Mouse (Mus musculus): ENCODE data around the gene Rnaset2a.
"Not testable (repeated sequence)": the region's sequence is repeated elsewhere in the genome, so short reads cannot be mapped to it uniquely, and the experiment has no call there.

DNA sequence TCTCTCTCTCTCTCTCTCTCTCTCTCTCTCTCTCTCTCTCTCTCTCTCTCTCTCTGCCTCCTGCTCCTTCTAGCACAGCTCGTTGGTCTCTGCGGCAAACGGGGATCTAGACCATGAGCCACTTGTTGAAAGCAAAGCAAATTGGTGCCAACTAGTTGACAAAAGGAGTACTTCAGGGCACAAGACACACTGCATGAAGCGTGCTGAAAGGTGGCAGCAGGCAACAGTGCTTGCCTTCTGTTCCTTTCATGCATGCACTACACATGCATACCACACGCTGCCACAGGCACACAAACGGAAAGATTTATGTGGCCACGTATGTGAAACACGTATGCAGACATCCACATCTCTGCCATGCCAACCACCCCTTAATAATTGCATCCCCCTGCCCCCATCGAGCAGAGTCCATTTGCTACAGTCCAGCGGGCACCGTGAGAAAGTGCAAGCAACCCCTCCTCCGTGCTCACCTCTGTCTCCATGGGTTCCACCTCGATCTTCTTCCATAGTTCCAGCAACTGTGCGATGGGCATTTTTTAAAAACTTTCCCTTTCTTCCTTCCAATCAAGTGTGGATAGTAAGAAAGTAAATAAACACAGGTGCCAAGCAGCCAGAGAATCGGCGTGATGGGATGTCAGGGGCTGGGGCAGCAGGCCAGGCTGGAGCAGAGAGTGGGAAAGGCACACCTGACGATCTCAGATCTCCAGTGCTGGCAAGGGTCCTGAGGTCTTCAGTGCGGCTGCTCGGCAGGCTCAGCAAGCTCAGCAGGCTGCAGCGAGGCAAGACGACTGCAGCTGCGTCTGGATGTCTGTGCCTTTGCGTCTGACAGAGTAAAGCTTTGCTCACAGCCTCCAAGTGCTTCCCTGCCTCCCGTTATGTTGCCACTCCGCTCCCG lies 47.2 kb downstream of the Rnaset2a start:
- TF ChIP-seq CTCF (IDR thresholded peaks at IDR 0.05; ENCODE audit: low read depth, low read length); GATA1 (IDR thresholded peaks at IDR 0.05; ENCODE audit: borderline replicate concordance, low read length); POLR2AphosphoS5 (IDR thresholded peaks at IDR 0.05; ENCODE audit: insufficient replicate concordance, low read depth, low read length); TAL1 (conservative IDR thresholded peaks at IDR 0.05; ENCODE audit: low read depth, low read length); GATA2 (IDR thresholded peaks at IDR 0.05; ENCODE audit: borderline replicate concordance, low read depth, low read length): not testable (repeated sequence)
